Mouse (Mus musculus) bone marrow macrophage, adult 2 months (primary cell): ENCODE measurements around the gene Anapc7. TPM values are rescaled to one million over a fixed set of nuclear protein-coding genes. Genes with fewer than 3 reads are reported as not detected.
"Not testable (repeated sequence)": the region's sequence is repeated elsewhere in the genome, so short reads cannot be mapped to it uniquely, and the experiment has no call there.

Source experiments
- H3K27ac ChIP-seq: 2 replicates; pipeline ENCODE4 v1.5.1; 2012; ENCODE audit warnings: low read depth, low read length; ENCODE audit not compliant: insufficient read depth
- H3K4me1 ChIP-seq: 2 replicates; pipeline ENCODE4 v1.6.1; 2012; ENCODE audit warnings: low read length; ENCODE audit not compliant: control insufficient read depth, insufficient read depth
- H3K4me3 ChIP-seq: 2 replicates; pipeline ENCODE4 v1.5.1; 2012; ENCODE audit warnings: mild to moderate bottlenecking, low read length, moderate library complexity; ENCODE audit not compliant: insufficient read depth
- CTCF ChIP-seq: IDR thresholded peaks from 2 replicates; pipeline ENCODE4 v1.5.1; 2012; ENCODE audit warnings: low read depth, mild to moderate bottlenecking, low read length, moderate library complexity
- POLR2A ChIP-seq: IDR thresholded peaks from 2 replicates; pipeline ENCODE4 v1.6.1; 2012; ENCODE audit warnings: mild to moderate bottlenecking, low read depth, low read length, borderline replicate concordance
- polyA plus RNA-seq: library from polyadenylated mRNA; stranded (reverse); fragments of >200 nt; gene quantifications from 2 replicates; pipeline ENCODE4 v1.2.4, GENCODE M21; 2012; ENCODE audit not compliant: missing spikeins, insufficient read depth, insufficient read length

Gene Anapc7
- polyA plus RNA-seq, 1 experiment: 22.2 TPM

DNA sequence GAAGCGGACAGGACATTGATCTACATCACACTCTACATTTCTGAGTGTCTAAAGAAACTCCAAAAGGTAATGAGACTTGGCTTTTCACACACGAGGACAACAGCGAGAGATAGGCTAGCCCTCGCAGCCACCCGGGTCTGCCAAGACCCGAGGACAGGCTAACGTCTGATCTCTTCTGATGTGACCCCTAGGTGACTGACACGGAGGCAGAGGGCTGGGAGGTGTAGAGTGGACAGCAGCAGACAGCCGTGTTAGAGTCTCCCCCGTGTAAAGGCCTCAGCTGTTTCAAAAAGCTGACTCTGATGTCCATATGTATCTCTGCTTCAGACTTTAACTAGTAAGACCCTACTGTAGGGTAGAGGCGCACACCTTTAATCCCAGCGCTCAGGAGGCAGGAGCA lies 18.1 kb upstream of the Anapc7 start:
- H3K4me3 ChIP-seq: no peak overlapping the region
- TF ChIP-seq POLR2A: no peak
- TF ChIP-seq CTCF: no peak
- H3K27ac ChIP-seq: no peak overlapping the region
- H3K4me1 ChIP-seq: peaks cover 27% of the 10 kb centered on the region

- H3K27ac ChIP-seq: no peak overlapping the region
- no peak overlapping the region for H3K4me3 ChIP-seq
- no peak for TF ChIP-seq POLR2A
- TF ChIP-seq CTCF: no peak
These were observed 16.0 kb upstream of the Anapc7 start for GRCm38 (mm10) chr5:122405537-122405936.

DNA sequence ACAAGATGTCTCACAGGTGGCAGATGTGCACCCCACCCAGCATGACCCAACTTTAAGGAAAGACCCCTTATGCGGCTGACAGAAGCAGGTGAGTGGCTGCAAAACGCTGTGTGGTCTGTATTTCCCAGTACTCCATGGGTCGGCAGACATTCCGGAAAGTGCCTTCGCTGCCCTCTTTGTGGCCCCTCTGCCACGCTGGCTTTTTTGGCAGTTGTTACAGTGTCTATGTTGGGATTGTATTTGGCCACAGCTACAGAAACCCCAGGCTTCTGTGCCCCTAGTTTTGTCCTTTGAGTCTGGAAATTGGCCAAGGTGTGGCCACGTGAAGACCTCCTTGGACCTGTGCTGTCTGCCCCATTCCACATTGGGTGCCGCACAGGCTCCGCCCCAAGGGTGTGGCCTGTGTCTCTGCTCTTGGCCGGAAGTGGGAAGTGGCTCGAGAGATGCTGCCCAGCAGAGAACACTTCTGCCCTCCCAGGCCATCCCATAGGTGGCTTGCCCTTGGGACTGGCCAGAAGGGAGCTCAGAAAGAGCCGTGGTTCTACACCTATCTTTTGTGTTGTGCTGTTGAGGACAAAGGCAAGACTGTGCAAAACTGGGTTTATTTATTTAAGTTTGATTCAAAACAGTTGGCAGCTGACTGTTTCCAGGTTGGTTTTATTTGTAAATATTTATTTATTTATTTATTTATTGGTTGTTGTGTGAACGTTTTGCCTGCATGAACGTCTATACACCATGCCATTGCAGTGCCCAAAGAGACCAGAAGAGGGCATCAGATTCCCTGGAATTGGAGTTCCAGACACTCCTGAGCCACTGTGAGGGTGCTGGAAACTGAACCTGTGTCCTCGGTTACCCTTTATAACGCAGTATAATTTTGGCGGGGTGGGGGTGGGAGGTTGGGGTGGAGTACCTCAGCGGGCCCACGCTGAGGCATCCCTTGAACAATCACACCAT lies 11.5 kb upstream of the Anapc7 start:
- Histone ChIP-seq H3K4me1 (peaks cover 3% of the 10 kb centered on the region; the same call in 1 of the 2 replicates), H3K27ac (no peak overlapping the region), H3K4me3 (no peak overlapping the region)
- TF ChIP-seq POLR2A (no peak), CTCF (no peak)

More at GRCm38 (mm10) chr5:122405537-122405936, 16.0 kb upstream of the Anapc7 start:
- peaks cover 7% of the 10 kb centered on the region for H3K4me1 ChIP-seq

DNA sequence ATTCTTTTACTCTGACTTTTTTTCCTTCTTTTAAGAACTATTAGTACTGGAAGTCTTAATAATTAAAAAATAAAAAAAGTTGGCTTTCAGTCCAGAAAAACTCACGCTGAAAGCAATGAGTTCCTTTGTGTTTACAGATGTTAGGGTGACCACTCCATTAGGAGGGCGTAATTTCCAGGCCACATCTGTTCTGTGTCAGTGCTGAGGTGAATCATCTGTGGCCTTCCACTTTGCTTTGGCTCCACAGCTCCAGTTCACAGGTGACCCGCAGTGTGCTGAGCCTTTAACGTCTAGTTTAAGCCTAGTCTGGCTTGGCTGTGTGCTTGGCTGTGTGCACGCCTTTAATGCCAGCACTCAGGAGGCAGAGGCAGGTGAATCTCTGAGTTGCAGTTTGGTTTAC lies 9.6 kb upstream of the Anapc7 start:
- TF ChIP-seq CTCF (no peak), POLR2A (no peak)
- no peak overlapping the region for H3K4me3 ChIP-seq
- H3K27ac ChIP-seq: no peak overlapping the region
- H3K4me1 ChIP-seq: peaks cover 3% of the 10 kb centered on the region; the same call in 1 of the 2 replicates

DNA sequence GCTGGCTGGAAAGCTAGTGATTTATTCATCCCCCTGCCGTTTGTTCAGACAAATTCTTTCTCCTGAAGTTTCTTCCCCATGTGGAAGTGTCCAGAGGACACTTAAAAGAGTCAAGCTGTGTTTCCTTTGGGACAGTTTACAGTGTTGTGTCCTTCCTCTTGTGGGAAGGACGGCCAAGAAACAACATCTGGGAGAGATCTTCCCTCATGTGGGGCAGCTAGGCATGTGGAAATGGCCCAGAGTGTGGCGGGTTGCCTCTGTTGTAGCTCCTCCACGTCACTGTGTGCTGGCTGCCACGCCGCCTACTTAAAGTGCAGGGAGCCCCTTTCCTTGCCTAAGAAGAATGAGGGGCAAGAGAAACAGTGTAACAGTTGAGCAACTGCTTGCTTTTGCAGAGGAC lies 8.7 kb upstream of the Anapc7 start:
- Histone ChIP-seq H3K27ac (no peak overlapping the region), H3K4me1 (peaks cover 3% of the 10 kb centered on the region; the same call in 1 of the 2 replicates), H3K4me3 (no peak overlapping the region)
- TF ChIP-seq POLR2A (no peak), CTCF (no peak)

DNA sequence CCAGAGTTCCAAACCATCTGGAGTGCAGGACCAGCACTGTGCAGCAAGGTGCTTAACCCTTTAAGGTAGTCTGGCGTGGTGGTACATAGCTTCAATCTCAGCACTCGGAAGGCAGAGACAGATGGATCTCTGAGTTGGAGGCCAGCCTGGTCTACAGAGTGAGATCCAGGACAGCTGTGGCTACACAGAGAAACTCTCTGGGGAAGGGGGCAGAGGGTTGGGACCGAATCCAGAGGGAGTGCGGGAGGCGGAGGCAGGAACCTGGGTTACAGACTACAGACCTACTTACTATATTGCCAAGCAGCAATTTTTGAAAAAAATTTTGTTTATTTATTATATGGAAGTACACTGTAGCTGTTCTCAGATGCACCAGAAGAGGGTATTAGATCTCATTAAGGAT lies 7.1 kb upstream of the Anapc7 start:
- H3K4me1 ChIP-seq: peaks cover 3% of the 10 kb centered on the region; the same call in 1 of the 2 replicates
- H3K4me3 ChIP-seq: no peak overlapping the region
- no peak overlapping the region for H3K27ac ChIP-seq
- TF ChIP-seq CTCF (no peak), POLR2A (no peak)

GRCm38 (mm10) chr5:122415465-122415864 lies 6.0 kb upstream of the Anapc7 start:
- Histone ChIP-seq H3K27ac (no peak overlapping the region), H3K4me3 (no peak overlapping the region), H3K4me1 (peaks cover 3% of the 10 kb centered on the region; the same call in 1 of the 2 replicates)
- TF ChIP-seq CTCF (no peak), POLR2A (no peak)

- not testable (repeated sequence) for H3K27ac ChIP-seq, H3K4me3 ChIP-seq, H3K4me1 ChIP-seq
These were observed 817 bp upstream of the Anapc7 start for GRCm38 (mm10) chr5:122420676-122421075.

DNA sequence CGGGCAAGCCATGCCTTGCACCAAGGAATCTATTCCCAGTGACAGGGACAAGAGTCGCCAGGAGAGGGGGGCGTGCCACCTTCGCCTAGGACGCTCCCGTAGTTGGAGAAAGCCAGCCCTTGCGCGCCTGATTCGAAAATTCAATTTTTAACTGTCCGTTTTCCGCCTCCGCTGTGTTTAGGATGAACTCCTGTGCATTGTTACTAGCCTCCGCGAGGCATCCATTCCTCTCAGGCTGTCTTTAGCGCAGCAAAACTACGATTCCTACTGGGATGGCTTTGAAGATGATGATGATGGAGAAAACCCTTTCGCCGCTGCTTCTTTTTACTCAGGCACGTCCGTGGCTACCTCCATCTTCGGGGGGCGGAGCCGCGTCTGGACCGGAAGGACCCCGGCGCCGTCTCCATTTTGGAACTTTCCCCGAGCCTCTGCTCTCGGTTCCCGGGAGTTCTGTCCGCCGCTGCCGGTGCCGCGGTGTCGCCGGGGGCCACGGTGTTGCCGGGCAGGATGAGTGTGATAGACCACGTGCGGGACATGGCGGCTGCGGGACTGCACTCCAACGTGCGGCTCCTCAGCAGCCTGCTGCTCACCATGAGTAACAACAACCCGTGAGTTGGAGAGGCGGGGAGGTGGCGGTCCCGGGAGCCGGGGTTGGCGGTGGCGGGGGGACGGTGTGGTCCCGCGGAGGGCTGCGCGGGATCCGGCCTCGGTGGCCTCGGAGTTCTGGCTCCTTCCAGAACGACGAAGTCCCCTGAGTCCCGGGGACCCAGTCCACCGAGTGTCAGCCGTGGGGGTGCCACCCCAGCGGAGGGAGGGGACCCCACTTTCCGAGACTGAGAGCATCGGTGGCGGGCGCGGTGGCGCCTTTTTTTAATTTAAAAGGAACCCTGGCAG lies 825 bp downstream of the Anapc7 start:
- TF ChIP-seq POLR2A (no peak), CTCF (no peak)
- Histone ChIP-seq H3K4me3 (peak overlapping the region; percentile 94), H3K4me1 (peaks cover 7% of the 10 kb centered on the region), H3K27ac (peak overlapping the region; percentile 72)
